Mouse (Mus musculus) adrenal gland, postnatal 36 days (tissue): ENCODE results near the gene Clybl. TPM values are rescaled to one million over a fixed set of nuclear protein-coding genes. Genes with fewer than 3 reads are reported as not detected.

Experiments
- DNase-seq, 2 experiments: peaks; one replicate each; pipeline ENCODE4 v3.0.0; 2021; ENCODE audit warnings: mixed read lengths in 1 of 2
- total RNA-seq, 2 experiments: library from RNA; stranded (reverse); gene quantifications; 2 replicates each; pipeline ENCODE4 v1.2.3; 2021

Clybl gene
- total RNA-seq, 2 experiments from 2014 or later: 82.2 to 85.6 TPM

- peak; percentile 28 to 50 for DNase-seq
Measured at GRCm38 (mm10) chr14:122196851-122197250, 15.3 kb downstream of the Clybl start.

GRCm38 (mm10) chr14:122200247-122200885 lies 18.9 kb downstream of the Clybl start:
- DNase-seq: no peak

GRCm38 (mm10) chr14:122209177-122209576 lies 27.7 kb downstream of the Clybl start:
- peak; percentile 37 to 40 for DNase-seq

GRCm38 (mm10) chr14:122213590-122213989 lies 32.1 kb downstream of the Clybl start:
- no peak for DNase-seq

GRCm38 (mm10) chr14:122214126-122214525 lies 32.6 kb downstream of the Clybl start:
- no peak for DNase-seq

GRCm38 (mm10) chr14:122217221-122217620 lies 35.7 kb downstream of the Clybl start:
- no peak for DNase-seq

- no peak for DNase-seq
Measured at GRCm38 (mm10) chr14:122222934-122223374, 41.5 kb downstream of the Clybl start.

- peak; percentile 70 to 80 for DNase-seq
Measured at GRCm38 (mm10) chr14:122223461-122224102, 42.1 kb downstream of the Clybl start.

GRCm38 (mm10) chr14:122224103-122224494 lies 42.6 kb downstream of the Clybl start:
- DNase-seq: no peak

GRCm38 (mm10) chr14:122224501-122224928 lies 43.0 kb downstream of the Clybl start:
- DNase-seq: no peak

- DNase-seq: no peak
Measured at GRCm38 (mm10) chr14:122225479-122226132, 44.1 kb downstream of the Clybl start.

GRCm38 (mm10) chr14:122226133-122226515 lies 44.6 kb downstream of the Clybl start:
- no peak for DNase-seq

GRCm38 (mm10) chr14:122226666-122227453 lies 45.4 kb downstream of the Clybl start:
- no peak for DNase-seq

GRCm38 (mm10) chr14:122227454-122227951 lies 46.0 kb downstream of the Clybl start:
- DNase-seq: no peak

- no peak for DNase-seq
Measured at GRCm38 (mm10) chr14:122228816-122229551, 47.5 kb downstream of the Clybl start.

- DNase-seq: no peak
Measured at GRCm38 (mm10) chr14:122229988-122230387, 48.5 kb downstream of the Clybl start.

- no peak for DNase-seq
Measured at GRCm38 (mm10) chr14:122230621-122231025, 49.1 kb downstream of the Clybl start.

- DNase-seq: no peak
Measured at GRCm38 (mm10) chr14:122231073-122231472, 49.6 kb downstream of the Clybl start.

GRCm38 (mm10) chr14:122233212-122233714 lies 51.8 kb downstream of the Clybl start:
- no peak for DNase-seq

- DNase-seq: no peak
Measured at GRCm38 (mm10) chr14:122243874-122244273, 62.4 kb downstream of the Clybl start.
